Mouse (Mus musculus): ENCODE results near the gene Fas.

DNA sequence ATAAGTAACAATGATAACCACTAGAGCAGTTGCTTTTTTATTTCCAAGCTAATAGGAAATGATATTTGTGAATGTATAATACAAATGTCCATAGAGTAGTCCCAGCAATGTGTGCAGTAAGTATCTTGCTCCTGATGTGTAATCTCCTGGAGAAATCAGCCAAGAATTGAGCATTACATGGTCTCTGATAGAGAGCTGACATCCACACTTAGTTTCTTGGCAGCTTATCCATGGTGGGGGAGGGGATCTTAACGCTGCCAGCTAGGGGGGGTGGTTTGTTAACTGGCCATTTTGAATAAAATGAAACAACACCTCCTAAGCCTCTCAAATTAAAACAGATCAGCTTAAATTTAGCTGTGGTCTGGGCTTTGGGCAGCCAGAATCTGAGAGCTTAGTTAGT, 21.5 kb upstream of the Fas start:
- TF ChIP-seq POLR2A (IDR thresholded peaks at IDR 0.05; ENCODE audit: low read depth, low read length): no peak
- TF ChIP-seq CTCF (IDR thresholded peaks at IDR 0.05; ENCODE audit: extremely low read depth, insufficient read length, insufficient replicate concordance, low read depth, low read length): no peak

Measured in small intestine, adult 2 months (tissue).